Mouse (Mus musculus) midbrain, embryonic 13.5 days (tissue): Measurements from ENCODE around the gene Sergef. TPM values are rescaled to one million over a fixed set of nuclear protein-coding genes. Genes with fewer than 3 reads are reported as not detected.

Experiments
- ATAC-seq: fragments of 200-750 bp; cut with Nextera tagmentation; 2 replicates; pipeline ENCODE4 v1.8.0; 2017; ENCODE audit warnings: mild to moderate bottlenecking, moderate TSS enrichment, moderate library complexity
- H3K27ac ChIP-seq: fragments of 300-500 bp; sonication (generic); 2 replicates; pipeline ENCODE4 v1.5.1; 2015; ENCODE audit warnings: inconsistent platforms, mild to moderate bottlenecking, moderate library complexity
- H3K27me3 ChIP-seq: fragments of 300-500 bp; sonication (generic); 2 replicates; pipeline ENCODE4 v1.6.1; 2015; ENCODE audit warnings: mild to moderate bottlenecking, inconsistent platforms
- H3K36me3 ChIP-seq: fragments of 300-500 bp; sonication (generic); 2 replicates; pipeline ENCODE4 v1.6.1; 2015; ENCODE audit warnings: mild to moderate bottlenecking, inconsistent platforms
- H3K4me1 ChIP-seq: fragments of 300-500 bp; sonication (generic); replicated peaks from 2 replicates; pipeline ENCODE4 v1.6.1; 2015; ENCODE audit warnings: inconsistent platforms
- H3K4me2 ChIP-seq: fragments of 300-500 bp; sonication (generic); replicated peaks from 2 replicates; pipeline ENCODE4 v1.6.1; 2015; ENCODE audit warnings: moderate library complexity, mild to moderate bottlenecking, inconsistent platforms
- H3K4me3 ChIP-seq: fragments of 300-500 bp; sonication (generic); replicated peaks from 2 replicates; pipeline ENCODE4 v1.5.1; 2015; ENCODE audit warnings: mild to moderate bottlenecking, inconsistent platforms
- H3K9ac ChIP-seq: fragments of 300-500 bp; sonication (generic); replicated peaks from 2 replicates; pipeline ENCODE4 v1.6.1; 2015; ENCODE audit warnings: mild to moderate bottlenecking, inconsistent platforms
- H3K9me3 ChIP-seq: fragments of 300-500 bp; sonication (generic); 2 replicates; pipeline ENCODE4 v1.6.1; 2016; ENCODE audit warnings: mild to moderate bottlenecking, inconsistent platforms
- WGBS: fragments of 180-500 bp; shearing (Covaris S2); methylation state at CpG from one replicate; pipeline ENCODE4 v1.1.7; 2015; 5-methylcytosine and 5-hydroxymethylcytosine counted together
- polyA plus RNA-seq: library from polyadenylated mRNA; unstranded; fragments of >200 nt; fragmentation: Nextera tagmentation; extraction: Ambion mirVana; gene quantifications from 2 replicates; pipeline ENCODE4 v1.2.1, GENCODE M21; 2015

Gene Sergef
- polyA plus RNA-seq, 1 experiment from 2014 or later, result 30.0 TPM

GRCm38 (mm10) chr7:46457889-46458288, 181.7 kb downstream of the Sergef start:
- Histone ChIP-seq H3K4me1 (peaks cover 26% of the 10 kb centered on the region), H3K9ac (no peak overlapping the region), H3K4me2 (no peak overlapping the region), H3K4me3 (no peak overlapping the region), H3K36me3 (no peaks in the 10 kb centered on the region), H3K27ac (no peak overlapping the region), H3K9me3 (no peaks in the 10 kb centered on the region), H3K27me3 (no peaks in the 10 kb centered on the region)
- 74% methylated on average over 3 of the region's 3 CpGs for WGBS
- ATAC-seq, result no peak

GRCm38 (mm10) chr7:46453930-46454679, 185.5 kb downstream of the Sergef start:
- Histone ChIP-seq H3K36me3 (no peaks in the 10 kb centered on the region), H3K9ac (peak overlapping the region; percentile 19; the same call in 1 of the 2 replicates), H3K4me2 (no peak overlapping the region; the same call in 1 of the 2 replicates), H3K9me3 (no peaks in the 10 kb centered on the region), H3K27ac (peak overlapping the region; percentile 87), H3K27me3 (0 out of 2 replicates have a peak, but pooled peaks cover 3% of the 10 kb centered on the region), H3K4me3 (no peak overlapping the region), H3K4me1 (peaks cover 34% of the 10 kb centered on the region)
- ATAC-seq, result peak; percentile 91
- whole genome bisulfite sequencing, result 16% methylated on average over 10 of the region's 10 CpGs

GRCm38 (mm10) chr7:46448922-46449645, 190.5 kb downstream of the Sergef start:
- Histone ChIP-seq H3K27ac (peak overlapping the region; percentile 40; the same call in 1 of the 2 replicates), H3K4me2 (no peak overlapping the region), H3K9ac (no peak overlapping the region), H3K4me3 (no peak overlapping the region), H3K36me3 (no peaks in the 10 kb centered on the region), H3K27me3 (0 out of 2 replicates have a peak, but pooled peaks cover 3% of the 10 kb centered on the region), H3K4me1 (peaks cover 40% of the 10 kb centered on the region), H3K9me3 (no peaks in the 10 kb centered on the region)
- 36% methylated on average over 6 of the region's 6 CpGs for WGBS
- ATAC-seq, result peak; percentile 44

GRCm38 (mm10) chr7:46447473-46448165, 192.0 kb downstream of the Sergef start:
- H3K4me1 ChIP-seq, result peaks cover 31% of the 10 kb centered on the region
- H3K27ac ChIP-seq, result no peak overlapping the region; the same call in 1 of the 2 replicates
- 0 out of 2 replicates have a peak, but pooled peaks have one; percentile 38 for ATAC-seq
- no peak overlapping the region for H3K4me3 ChIP-seq
- H3K9me3 ChIP-seq, result no peaks in the 10 kb centered on the region
- 62% methylated on average over 9 of the region's 9 CpGs for WGBS
- no peak overlapping the region for H3K4me2 ChIP-seq
- no peak overlapping the region for H3K9ac ChIP-seq
- peaks cover 2% of the 10 kb centered on the region; the same call in 1 of the 2 replicates for H3K36me3 ChIP-seq
- 0 out of 2 replicates have a peak, but pooled peaks cover 3% of the 10 kb centered on the region for H3K27me3 ChIP-seq

- Histone ChIP-seq H3K27ac (no peak overlapping the region), H3K9me3 (no peaks in the 10 kb centered on the region), H3K4me3 (no peak overlapping the region), H3K4me2 (no peak overlapping the region), H3K9ac (no peak overlapping the region), H3K36me3 (peaks cover 8% of the 10 kb centered on the region), H3K4me1 (peaks cover 26% of the 10 kb centered on the region), H3K27me3 (no peaks in the 10 kb centered on the region)
- ATAC-seq, result no peak
- 87% methylated on average over 6 of the region's 6 CpGs for WGBS
Observed at GRCm38 (mm10) chr7:46445896-46446295, 193.7 kb downstream of the Sergef start.

DNA sequence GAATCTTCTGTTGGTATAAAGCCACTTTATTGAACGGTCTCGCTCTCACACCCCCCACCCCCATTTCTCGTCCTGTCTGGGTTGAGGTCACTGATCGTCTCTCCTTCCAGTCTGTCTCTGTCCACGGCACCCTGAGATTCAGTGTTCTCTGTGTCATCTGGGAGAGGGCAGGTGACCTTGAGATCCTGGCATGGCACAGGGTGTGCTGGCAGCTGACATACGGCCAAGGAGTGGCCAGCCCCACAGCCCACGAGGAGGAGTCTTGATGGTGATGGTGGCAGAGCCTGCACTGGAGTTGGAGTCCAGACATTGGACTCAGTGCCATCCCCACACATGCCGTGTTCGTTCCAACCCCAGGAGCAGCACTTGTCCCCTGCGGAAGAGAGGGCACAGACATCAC, 196.4 kb downstream of the Sergef start:
- Histone ChIP-seq H3K9me3 (no peaks in the 10 kb centered on the region), H3K27me3 (no peaks in the 10 kb centered on the region), H3K4me3 (no peak overlapping the region), H3K36me3 (peaks cover 8% of the 10 kb centered on the region), H3K9ac (no peak overlapping the region), H3K27ac (no peak overlapping the region), H3K4me1 (peaks cover 10% of the 10 kb centered on the region), H3K4me2 (no peak overlapping the region)
- no peak for ATAC-seq
- 78% methylated on average over 10 of the region's 10 CpGs for WGBS

DNA sequence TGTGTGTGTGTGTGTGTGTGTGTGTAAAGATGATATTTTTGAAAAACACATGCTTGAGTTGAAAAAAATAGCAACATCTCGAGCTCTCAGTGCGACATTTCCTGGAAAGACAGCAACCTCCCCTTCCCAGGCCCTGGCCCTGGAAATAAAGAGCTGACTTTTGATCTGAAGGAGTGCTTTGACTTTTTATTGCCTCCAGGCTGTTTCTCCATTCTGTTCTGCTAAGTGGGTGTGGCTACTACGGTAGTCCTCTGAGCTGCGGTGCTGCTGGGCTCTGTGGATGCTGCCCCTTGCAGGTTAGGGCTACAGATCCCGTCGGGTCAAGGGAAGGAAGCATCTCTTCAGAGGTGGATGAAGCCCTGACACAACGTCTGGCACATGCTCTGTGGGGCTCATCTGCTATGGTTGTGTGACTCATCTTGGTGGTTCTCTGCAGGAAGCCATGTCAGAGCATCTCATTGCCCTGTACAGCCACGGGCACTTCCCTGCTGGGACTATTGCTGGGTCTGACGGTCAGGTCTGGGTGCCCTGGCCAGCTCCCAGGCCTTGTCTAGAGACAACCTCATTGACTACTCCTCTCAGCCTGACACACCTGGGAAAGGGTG, 201.0 kb downstream of the Sergef start:
- Histone ChIP-seq H3K4me1 (peaks cover 4% of the 10 kb centered on the region), H3K9me3 (no peaks in the 10 kb centered on the region), H3K9ac (no peak overlapping the region), H3K27me3 (no peaks in the 10 kb centered on the region), H3K27ac (no peak overlapping the region), H3K36me3 (peaks cover 33% of the 10 kb centered on the region), H3K4me3 (no peak overlapping the region), H3K4me2 (no peak overlapping the region)
- WGBS, result 74% methylated on average over 9 of the region's 9 CpGs
- no peak for ATAC-seq

- Histone ChIP-seq H3K4me3 (no peak overlapping the region), H3K9ac (no peak overlapping the region), H3K36me3 (peaks cover 31% of the 10 kb centered on the region), H3K4me2 (no peak overlapping the region), H3K9me3 (no peaks in the 10 kb centered on the region), H3K4me1 (peaks cover 8% of the 10 kb centered on the region), H3K27ac (no peak overlapping the region), H3K27me3 (no peaks in the 10 kb centered on the region)
- no peak for ATAC-seq
- WGBS, result 93% methylated on average over 5 of the region's 5 CpGs
Observed at GRCm38 (mm10) chr7:46435833-46436232, 203.8 kb downstream of the Sergef start.

DNA sequence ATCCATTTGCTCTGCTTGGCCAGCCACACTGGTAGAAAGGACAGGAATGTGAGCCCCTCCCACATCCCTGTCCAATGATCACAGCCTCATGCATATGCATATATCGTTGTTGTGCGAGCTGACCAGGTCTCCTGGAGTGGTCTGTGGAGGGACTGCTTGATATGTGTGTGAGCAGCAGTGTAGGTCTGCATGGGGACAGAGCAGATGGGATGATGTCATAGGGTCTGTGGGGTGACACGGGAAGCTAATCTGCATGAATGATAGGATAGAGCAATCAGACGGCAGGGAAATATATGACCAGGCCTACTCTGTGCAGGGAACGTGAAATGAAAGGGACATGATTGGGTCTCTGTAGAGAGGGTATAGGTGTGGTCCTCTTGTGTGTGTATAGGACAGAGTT, 205.7 kb downstream of the Sergef start:
- H3K27me3 ChIP-seq, result no peaks in the 10 kb centered on the region
- peaks cover 31% of the 10 kb centered on the region for H3K36me3 ChIP-seq
- H3K4me3 ChIP-seq, result no peak overlapping the region
- H3K4me2 ChIP-seq, result no peak overlapping the region
- no peak overlapping the region for H3K9ac ChIP-seq
- ATAC-seq, result peak; percentile 86
- H3K4me1 ChIP-seq, result peaks cover 8% of the 10 kb centered on the region
- 41% methylated on average over 5 of the region's 5 CpGs for WGBS
- H3K27ac ChIP-seq, result peak overlapping the region; percentile 49; the same call in 1 of the 2 replicates
- H3K9me3 ChIP-seq, result no peaks in the 10 kb centered on the region

DNA sequence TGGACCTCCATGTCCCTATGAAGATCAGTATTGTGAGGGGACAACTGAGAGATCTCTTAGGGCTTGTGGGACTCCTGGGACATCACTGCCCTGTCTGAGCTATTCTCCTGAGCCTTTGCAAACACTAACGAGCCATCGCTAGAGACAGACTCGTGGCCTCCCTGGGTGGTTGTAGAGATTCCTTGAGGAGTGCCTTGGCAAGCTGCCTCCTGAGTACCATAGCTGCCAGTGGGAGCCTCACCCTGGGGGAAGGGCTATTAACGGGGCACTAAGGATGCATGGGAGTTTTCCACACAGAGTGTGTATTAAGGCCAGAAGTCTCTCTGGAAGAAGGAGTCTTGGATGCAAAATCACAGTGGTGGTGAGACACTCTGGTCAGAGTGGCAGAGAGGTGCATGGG, 214.6 kb downstream of the Sergef start:
- H3K4me3 ChIP-seq, result no peak overlapping the region
- peaks cover 52% of the 10 kb centered on the region for H3K4me1 ChIP-seq
- H3K9ac ChIP-seq, result no peak overlapping the region
- H3K27ac ChIP-seq, result no peak overlapping the region
- no peak overlapping the region for H3K4me2 ChIP-seq
- WGBS, result 66% methylated on average over 4 of the region's 4 CpGs
- peaks cover 12% of the 10 kb centered on the region for H3K36me3 ChIP-seq
- no peaks in the 10 kb centered on the region for H3K9me3 ChIP-seq
- no peak for ATAC-seq
- H3K27me3 ChIP-seq, result no peaks in the 10 kb centered on the region

DNA sequence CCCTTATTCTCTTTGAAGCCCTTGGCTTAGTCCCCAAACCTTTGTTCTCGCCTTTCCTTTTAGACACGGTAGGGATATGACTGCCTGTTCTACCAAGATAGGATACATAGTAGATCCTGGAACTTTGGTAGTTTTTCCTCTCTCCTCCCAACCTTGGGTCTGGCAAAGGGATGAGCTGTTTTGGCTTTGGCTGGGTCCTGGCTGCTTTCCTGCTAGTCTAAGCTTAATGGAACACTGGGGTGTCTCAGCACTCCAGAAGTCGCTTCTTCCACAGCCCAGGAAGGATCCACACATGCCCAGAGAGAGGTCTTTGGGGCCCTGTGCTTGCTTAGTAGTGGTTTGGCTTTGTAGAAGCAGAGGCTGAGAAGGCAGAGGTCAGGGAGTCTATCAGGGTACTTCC, 215.7 kb downstream of the Sergef start:
- WGBS, result 63% methylated on average over 3 of the region's 3 CpGs

More for the DNA sequence above, 215.7 kb downstream of the Sergef start:
- Histone ChIP-seq H3K9ac (no peak overlapping the region), H3K27ac (no peak overlapping the region), H3K9me3 (no peaks in the 10 kb centered on the region), H3K4me1 (peaks cover 52% of the 10 kb centered on the region), H3K4me3 (no peak overlapping the region), H3K36me3 (peaks cover 12% of the 10 kb centered on the region), H3K27me3 (no peaks in the 10 kb centered on the region), H3K4me2 (no peak overlapping the region)
- ATAC-seq, result no peak
